Mouse (Mus musculus) right cerebral cortex, postnatal 14 days (tissue): Measurements from ENCODE around the gene 9930021J03Rik.

Experiments used
- DNase-seq: peaks from one replicate; pipeline ENCODE4 v3.0.0; 2022

Gene 9930021J03Rik

GRCm38 (mm10) chr19:29805101-29805916 lies 480 bp downstream of the 9930021J03Rik start:
- DNase-seq = peak; percentile 58

GRCm38 (mm10) chr19:29803946-29804345 lies 1.8 kb downstream of the 9930021J03Rik start:
- DNase-seq = no peak

GRCm38 (mm10) chr19:29797371-29797770 lies 8.4 kb downstream of the 9930021J03Rik start:
- DNase-seq = no peak

GRCm38 (mm10) chr19:29787997-29788396 lies 17.8 kb downstream of the 9930021J03Rik start:
- DNase-seq = no peak

GRCm38 (mm10) chr19:29782914-29783313 lies 22.9 kb downstream of the 9930021J03Rik start:
- no peak for DNase-seq

GRCm38 (mm10) chr19:29753939-29754338 lies 51.9 kb downstream of the 9930021J03Rik start:
- no peak for DNase-seq

GRCm38 (mm10) chr19:29750994-29751393 lies 54.8 kb downstream of the 9930021J03Rik start:
- DNase-seq = no peak

- DNase-seq = no peak
These were observed 62.3 kb downstream of the 9930021J03Rik start for GRCm38 (mm10) chr19:29743531-29743930.

- DNase-seq = no peak
These were observed 65.1 kb downstream of the 9930021J03Rik start for GRCm38 (mm10) chr19:29740661-29741060.

- DNase-seq = no peak
These were observed 66.2 kb downstream of the 9930021J03Rik start for GRCm38 (mm10) chr19:29739608-29740007.

GRCm38 (mm10) chr19:29735421-29735820 lies 70.4 kb downstream of the 9930021J03Rik start:
- DNase-seq = no peak

GRCm38 (mm10) chr19:29718476-29718875 lies 87.3 kb downstream of the 9930021J03Rik start:
- DNase-seq = no peak

GRCm38 (mm10) chr19:29717854-29718253 lies 87.9 kb downstream of the 9930021J03Rik start:
- no peak for DNase-seq

- no peak for DNase-seq
These were observed 92.3 kb downstream of the 9930021J03Rik start for GRCm38 (mm10) chr19:29713451-29713850.

GRCm38 (mm10) chr19:29709461-29709860 lies 96.3 kb downstream of the 9930021J03Rik start:
- DNase-seq = no peak

GRCm38 (mm10) chr19:29708461-29708860 lies 97.3 kb downstream of the 9930021J03Rik start:
- no peak for DNase-seq

GRCm38 (mm10) chr19:29708003-29708402 lies 97.8 kb downstream of the 9930021J03Rik start:
- no peak for DNase-seq

GRCm38 (mm10) chr19:29707314-29707898 lies 98.4 kb downstream of the 9930021J03Rik start:
- no peak for DNase-seq

GRCm38 (mm10) chr19:29704436-29704835 lies 101.4 kb downstream of the 9930021J03Rik start:
- DNase-seq = no peak

GRCm38 (mm10) chr19:29701707-29702106 lies 104.1 kb downstream of the 9930021J03Rik start:
- no peak for DNase-seq

- no peak for DNase-seq
These were observed 108.4 kb downstream of the 9930021J03Rik start, which contains the start of gene Mlana for GRCm38 (mm10) chr19:29697245-29697874. Gene Mlana (plus strand): TSS chr19:29697824.

- DNase-seq = no peak
These were observed 108.9 kb downstream of the 9930021J03Rik start for GRCm38 (mm10) chr19:29696840-29697239.

GRCm38 (mm10) chr19:29696309-29696708 lies 109.5 kb downstream of the 9930021J03Rik start:
- no peak for DNase-seq

- DNase-seq = no peak
These were observed 110.7 kb downstream of the 9930021J03Rik start for GRCm38 (mm10) chr19:29695071-29695470.
